Mouse (Mus musculus): ENCODE measurements at regions not wholly inside any gene's neighbourhood (a gene's known extent, or its start where the extent isn't known, plus 50 kb on each side); places are given as distances from the start of the nearest gene placed in this dataset.

DNA sequence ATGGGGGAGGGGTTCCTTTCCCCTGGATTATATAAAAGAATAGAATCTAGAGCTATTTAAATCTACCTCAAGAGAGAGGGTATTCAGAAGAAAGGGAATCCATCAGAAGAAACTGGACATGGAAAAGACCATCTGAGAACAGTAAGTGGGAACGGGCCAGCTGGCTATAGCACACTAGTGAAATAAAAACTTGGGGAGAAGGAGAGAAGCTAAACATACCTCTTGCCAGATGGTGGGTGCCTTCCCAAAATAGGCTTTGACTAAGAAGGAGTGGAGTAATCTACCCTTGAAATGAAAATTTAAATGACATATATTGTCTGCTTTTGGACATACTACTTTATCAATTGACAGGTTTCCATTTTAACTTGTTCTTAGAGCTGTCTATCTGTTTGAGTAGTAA lies 657.6 kb downstream of the Inhba start:
- DNase-seq (ENCODE audit: low spot score in 2 of 2) = no peak

DNA sequence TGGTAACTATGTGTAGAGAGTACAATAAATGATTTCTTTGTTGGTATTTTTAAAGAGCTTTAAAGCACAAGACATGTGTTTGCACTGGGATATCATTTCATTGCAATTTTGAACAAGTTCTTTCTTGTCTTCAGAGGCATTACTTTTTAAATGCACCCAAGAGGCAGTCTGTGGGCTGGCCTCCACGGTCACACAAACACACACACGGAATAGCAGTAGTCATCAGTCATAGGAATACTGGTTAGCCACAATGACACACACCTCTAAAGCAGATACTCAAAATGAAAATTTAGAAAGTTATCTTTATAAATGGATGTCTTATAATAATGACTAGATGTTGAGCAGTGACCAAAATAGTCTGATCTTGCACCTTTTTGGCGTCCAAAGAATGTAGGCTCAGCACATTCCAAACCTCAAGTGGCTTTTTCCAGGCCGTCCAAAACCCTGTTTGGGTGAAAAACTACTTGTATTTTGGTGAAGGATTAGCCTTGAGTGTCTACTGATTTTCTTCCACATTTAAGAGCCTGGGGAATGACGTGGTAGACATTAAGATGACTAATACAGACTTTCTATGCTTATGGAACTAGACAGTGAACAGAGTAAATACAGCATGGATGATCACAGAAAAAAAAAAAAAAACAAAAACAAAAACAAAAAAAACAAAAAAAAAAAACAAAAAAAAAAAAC lies 658.5 kb downstream of the Inhba start:
- DNase-seq (ENCODE audit: low spot score in 2 of 2) = no peak

DNA sequence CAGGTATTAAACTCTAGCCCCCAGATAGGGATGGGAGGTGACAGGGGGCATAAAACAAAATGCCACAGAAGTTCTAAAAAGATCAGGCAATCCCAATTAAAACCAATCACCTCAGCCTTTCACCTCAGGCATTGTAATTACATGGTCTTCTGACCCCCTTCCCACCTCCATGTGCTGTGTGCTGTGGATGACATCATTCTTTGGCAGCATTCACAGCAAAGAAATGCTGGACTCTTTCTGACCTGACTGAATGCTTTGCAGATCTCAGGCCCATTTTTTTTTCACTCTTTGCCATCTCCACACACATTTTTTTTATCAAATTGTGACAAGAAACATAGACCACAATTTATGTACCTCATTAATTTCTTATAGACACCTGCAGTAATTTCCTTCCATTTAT lies 659.1 kb downstream of the Inhba start:
- no peak for DNase-seq (ENCODE audit: low spot score in 2 of 2)

DNA sequence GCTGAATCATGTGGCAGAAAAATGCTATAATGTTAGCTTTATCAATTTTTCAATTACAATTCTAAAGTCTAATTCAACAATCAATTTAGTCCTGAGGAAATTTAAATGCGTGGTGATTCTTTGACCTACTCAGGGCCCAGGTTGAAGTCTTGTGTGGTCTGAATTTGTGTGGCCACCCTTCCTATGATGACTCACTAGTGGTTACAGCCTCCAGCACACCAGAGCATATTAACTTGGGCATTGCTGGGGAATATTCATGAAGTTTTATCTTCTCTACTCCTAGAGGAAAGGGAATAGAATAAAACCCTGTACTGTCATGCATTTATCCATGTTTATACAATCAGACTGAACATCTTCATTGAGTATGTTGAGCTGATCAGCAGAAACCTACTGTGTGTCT lies 665.2 kb downstream of the Inhba start:
- DNase-seq (ENCODE audit: low spot score in 2 of 2) = no peak

DNA sequence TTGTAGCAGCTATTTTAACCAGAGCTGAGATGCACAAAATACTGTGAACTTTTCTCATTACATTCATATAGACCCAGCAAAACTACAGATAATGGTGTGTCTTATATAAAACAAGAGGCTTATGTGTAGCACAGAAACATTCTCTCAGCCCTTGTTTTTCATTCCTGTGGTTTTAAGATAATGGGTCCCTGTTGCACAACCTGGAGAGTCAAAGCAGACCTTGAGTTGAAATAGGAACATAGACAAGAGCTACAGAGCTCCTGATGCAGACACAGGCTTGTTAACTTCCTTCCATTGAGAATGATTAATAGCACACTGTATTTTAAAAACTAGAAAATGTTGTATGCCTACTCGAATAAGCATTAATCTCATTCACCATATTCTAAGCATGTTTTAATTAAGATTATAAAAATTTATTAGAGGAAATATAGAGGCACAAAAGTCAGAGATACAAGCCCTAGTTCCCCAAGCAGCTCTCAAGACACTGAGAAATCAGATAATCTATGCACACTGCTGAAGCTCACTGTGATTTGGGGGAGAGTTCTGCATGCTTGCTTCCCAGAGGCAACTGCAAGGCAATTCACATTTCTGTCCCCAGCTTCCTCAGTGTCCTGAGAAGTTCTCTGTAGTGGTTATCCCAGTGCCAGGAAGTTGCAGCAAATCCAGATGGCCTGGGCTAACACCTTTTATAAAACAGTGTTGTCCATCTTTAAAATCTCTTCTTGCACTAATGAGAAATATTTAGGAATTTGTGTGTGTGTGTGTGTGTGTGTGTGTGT lies 666.8 kb downstream of the Inhba start:
- no peak for DNase-seq (ENCODE audit: low spot score in 2 of 2)

DNA sequence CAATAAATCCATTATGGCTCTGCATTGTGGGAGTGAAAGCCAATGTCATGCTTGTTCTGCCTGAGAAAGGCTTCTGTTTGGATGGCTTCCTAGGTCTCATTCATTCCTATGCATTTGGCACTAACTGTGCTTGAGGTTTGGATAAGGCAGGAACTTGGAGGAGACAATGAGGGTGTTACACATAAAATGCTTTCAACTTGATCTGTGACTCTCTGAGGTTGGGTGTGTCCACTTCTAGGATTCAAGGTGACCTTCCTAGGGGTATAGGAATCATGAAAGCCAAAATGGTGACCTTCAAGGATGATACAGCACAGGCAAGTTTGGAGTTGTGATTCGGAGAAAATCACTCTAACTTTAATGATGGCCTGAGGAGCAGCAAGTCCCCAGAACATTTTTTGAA lies 682.5 kb downstream of the Inhba start:
- no peak for DNase-seq (ENCODE audit: low spot score in 2 of 2)

DNA sequence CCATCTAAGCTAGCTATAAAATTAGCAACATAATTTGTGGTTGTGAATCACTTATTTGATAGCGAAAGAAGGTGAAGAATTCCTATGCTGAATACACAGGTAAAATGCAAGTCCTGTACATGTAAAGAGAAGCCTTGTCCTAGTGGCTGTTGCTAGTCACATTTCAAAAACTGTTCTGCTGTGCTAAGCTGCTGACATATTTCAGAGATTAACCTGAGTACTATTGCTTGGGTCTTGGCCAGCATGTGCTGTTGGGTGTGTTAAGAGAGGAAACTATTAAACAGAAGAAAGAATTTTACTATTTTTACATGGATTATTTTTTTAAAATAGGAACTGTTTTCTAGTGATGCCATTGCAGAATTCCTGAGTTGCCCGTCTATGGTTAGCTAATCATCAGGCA lies 689.3 kb downstream of the Inhba start:
- no peak for DNase-seq (ENCODE audit: low spot score in 2 of 2)

DNA sequence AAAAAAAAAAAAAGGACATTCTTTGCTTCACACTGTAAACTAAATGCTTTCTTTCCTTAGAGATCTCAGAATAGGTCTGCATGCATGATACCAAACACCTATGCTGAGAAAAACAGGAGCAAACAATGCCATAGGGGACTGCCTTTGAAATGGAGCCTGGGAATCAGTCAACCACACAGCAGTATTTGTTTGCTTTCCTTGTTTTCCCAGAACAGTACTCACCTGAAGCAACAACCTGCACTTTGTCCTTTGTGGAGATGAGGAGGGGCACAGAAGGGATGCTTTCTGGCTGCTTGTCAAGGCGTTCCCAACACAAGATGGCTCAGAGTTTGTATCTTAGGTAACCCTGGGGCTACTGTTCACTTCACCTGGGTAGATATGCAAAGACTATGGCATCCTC lies 690.5 kb downstream of the Inhba start:
- DNase-seq (ENCODE audit: low spot score in 2 of 2) = no peak

DNA sequence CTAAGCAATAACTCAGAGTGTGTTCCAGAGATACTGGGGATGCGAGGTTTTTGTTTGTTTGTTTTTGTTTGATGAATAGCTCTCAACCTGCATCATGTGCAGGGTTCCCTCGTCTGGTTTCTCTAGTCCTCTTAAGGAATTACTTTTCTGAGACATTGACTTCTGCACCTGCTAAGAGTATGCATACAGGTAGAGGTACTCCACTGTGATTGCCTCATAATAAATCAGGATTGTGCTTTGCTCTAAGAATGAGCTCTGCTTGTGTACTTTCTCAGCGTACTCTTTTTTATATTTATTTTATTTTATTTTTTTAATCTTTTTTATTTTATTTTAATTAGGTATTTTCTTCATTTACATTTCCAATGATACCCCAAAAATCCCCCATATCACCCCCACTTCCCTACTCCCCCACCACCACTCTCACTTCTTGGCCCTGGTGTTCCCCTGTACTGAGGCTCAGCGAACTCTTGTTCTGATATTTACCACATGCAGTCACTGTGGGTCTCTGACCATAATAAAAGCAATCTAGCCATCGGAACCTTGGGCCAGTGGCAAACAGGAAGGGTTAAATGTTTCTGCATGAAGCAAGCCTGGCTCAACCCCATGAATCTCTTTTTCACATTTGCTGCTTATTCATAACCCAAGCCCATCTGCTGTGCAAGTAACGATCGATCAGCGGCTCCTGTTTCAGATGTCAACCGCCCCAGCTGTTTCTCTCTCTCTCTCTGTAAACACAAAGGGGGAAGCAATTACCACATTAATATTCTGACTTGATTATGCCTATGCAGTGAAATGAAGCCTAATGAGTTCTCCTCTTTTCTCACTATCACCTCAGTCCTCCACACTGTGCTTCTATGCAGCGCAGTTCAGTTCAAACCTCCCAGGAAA lies 693.8 kb downstream of the Inhba start:
- no peak for DNase-seq (ENCODE audit: low spot score in 2 of 2)

DNA sequence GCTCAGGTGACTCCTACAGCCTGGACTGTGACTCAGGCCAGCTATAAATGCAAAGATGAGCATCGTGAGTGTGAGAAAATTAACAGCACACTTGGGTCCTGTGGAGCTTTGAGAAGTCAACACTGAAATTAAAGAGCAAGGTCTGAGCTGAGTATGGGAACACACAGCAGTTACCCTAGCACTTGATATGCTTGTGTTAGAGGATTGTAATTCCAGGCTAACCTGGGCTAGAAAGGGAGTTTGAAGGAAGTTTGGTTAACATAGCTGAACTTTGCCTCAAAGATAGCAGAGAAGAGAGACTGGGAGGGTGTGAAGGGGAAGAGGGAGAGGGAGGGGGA lies 694.4 kb downstream of the Inhba start:
- DNase-seq (ENCODE audit: low spot score in 2 of 2) = no peak

DNA sequence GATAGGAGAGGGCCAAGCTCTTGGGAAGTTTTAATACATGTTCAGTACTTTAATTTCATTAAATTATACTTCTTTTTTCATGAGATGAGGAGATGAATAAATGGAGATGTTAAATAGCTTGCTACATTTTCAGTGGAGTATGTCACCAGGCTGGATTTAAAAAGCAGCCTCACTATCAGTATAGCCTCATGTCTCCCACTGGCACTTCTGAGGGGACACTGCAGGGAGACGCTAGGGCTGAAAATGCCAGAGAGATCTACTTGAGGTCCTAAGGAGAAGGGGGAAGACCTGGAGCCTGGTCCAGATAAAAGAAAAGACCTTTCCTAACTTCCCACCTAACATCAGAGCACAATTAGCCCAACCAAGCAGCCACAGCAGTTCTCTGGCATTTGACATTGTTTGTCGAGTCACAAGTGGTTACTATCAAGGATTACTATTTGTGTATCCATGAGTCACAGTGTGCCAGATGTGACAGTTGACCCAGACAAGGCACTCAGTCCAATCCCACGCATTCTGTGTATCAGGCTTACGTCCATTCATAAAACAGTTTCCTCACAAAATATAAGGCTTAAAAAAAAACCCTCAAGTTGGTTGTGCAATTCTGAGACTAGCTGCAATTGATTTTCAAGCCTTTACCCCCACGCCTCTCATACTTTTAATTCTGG lies 703.8 kb downstream of the Inhba start:
- DNase-seq (ENCODE audit: low spot score in 2 of 2) = no peak

DNA sequence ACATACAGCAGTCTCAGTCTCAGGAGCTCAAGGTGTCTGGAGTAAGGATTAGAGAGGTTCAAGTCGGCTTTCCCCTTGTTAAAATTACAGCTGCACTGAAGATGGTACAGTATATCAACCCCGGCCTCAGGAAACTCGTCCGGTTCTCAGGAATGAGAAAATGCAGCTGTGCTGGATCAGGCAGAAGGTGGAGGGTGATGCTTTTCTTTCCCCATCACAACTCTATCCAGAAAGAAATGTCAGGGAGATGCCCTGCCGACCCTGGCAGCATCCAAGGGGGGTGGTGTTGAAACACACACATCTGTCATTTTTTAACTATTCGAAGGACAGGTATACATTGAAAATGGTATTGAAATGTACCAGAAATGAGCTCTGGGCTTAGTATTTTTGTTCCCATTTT lies 704.7 kb downstream of the Inhba start:
- no peak for DNase-seq (ENCODE audit: low spot score in 2 of 2)

DNA sequence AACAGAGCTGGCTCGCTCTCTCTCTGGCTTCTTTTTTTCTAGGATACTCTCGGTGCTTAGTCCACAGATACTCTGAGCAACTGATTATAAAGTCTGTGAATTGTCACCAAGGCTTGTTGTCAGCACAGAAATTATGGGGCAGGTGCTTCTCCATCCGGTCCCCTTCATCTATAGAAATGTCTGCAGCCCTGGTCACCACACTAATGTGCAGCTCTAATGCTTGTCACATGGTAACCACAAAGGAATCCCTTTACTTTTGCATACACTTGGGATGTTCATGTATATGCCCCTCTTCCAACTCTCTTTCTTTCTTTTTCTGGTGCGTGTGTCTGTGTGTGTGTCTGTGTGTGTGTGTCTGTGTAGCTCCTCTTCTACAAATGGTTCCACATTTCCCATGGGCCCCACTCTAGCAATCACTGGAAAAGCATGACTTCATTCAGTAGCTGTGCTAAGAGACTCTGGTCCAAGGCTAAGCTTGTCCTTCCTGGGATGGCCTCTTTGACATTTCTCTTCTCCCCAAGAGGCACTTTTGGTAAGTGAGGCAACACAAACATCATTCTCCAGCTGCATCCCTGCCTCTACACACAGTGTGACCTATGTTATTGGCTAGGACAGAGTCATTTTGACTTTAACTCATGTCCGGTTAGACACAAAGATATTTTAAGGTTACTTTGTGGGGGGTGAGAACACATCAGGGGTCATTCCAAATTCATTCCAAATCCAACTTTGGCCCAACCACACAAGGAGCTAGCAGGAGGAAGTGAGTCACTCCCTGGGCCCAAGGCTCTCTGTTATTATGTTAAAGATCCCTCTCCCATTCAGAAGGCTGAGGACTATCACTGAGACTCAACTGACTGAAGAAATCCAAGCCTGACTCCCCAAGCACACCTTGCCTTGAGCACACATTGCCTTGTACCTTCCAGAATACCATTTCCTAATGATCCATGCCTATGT lies 705.4 kb downstream of the Inhba start:
- no peak for DNase-seq (ENCODE audit: low spot score in 2 of 2)

DNA sequence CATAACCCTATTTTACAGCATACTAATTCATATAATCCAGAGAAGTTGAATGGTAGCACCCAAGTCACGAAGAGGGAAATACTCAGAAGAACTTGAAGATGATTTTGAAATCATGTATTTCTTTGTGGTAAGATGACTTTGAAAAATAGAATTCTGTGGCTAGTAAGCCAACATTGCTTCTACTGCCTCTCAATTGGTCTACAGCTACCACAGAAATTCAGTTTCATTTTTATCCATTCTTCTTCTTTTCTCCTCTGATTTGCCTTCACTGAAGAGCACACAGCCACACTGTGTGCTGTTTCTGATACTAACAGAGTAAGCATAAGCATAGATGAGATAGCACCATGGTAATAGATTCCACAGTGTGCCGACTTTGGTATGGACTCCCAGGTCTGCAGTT lies 708.4 kb downstream of the Inhba start:
- DNase-seq (ENCODE audit: low spot score in 2 of 2) = no peak

DNA sequence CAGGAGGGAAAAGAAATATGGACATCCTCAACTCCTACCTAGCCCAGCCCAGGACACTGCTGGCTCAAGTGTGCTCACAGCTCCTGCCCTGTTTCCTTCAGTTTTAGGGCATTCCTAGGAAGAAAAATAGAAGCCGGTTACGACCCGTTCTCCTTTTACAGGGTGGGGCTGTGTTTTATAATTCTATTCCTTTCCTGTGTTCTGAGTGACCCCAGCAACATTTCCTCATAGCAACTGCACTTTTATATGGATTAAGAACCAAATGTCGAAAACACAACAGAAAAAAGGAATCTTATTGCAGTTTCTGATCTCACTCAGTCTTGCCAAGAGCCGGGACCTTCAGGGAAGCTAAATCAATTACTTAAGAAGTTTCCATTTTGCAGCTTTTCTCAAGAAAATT lies 713.7 kb downstream of the Inhba start:
- no peak for DNase-seq (ENCODE audit: low spot score in 2 of 2)

DNA sequence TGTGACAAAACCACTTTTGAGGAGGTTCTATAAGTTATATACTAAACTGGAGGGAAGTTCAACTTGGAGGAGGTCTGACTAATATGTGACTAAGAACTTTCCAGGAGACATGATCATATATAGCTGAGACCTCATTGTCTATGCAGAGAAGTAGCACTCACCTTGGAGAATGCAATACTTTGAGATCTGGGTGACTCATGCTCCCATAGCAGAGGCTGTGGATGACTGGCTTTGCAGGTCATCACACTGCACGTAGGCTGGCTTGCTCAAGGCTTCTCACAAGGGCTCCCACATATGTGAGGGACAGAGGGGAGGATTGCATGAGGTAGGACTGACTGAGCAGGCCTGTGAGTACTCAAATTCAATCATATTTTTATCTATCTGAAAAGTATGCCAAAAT lies 726.7 kb downstream of the Inhba start:
- no peak for DNase-seq (ENCODE audit: low spot score in 2 of 2)

DNA sequence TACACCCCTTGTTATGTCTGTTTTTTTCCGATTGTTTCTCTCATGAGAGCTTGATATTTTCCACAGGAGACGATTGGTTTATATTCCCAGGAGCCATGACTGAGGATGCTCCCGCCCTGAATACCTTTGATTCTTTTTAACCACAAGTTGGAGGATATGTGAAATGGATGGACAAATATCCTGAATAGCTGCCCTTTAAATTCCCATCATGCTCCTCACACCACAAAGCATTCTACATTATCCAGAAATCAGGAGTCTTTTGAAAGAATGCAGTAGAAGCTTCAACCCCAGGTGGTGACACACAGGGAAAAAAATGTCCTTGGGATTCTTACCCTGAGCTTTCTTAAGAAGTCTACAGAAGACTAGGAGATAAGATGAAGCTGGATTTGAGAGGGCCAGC lies 727.9 kb downstream of the Inhba start:
- DNase-seq (ENCODE audit: low spot score in 2 of 2) = no peak

DNA sequence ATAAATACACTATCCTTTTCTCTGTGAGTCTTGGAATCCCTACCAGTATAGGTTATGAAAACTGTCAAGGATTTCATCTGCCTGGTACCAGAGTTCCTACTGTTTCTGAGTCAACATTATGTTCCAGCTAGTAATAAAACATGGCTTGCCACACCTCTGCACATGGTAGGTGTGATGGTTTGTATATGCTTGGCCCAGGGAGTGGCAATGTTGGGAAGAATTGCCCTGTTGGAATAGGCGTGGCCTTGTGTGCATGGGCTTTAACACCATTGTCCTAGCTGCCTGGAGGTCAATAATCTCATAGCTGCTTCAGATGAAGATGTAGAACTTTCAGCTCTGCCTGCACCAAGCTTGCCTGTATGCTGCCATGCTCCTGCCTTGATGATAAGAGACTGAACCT lies 732.6 kb downstream of the Inhba start:
- DNase-seq (ENCODE audit: low spot score in 2 of 2) = no peak

DNA sequence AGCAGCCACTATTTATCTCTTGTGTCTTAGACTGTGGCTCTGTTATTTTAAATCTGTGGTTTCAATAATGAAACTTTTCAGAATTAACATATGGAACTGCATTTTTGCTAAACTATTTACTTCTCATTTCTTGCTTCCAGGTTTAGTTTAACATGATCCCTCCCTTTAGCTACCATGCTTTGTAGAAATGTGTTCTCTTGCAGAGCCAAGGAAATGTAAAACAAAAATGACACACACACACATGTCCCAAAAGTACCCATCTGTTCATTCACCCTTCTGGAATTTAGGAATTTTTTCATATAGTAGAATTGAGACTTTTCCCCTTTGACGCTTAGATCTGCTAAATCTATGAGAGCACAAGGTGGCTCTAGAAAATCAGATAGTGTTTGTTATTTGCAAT lies 734.0 kb downstream of the Inhba start:
- no peak for DNase-seq (ENCODE audit: low spot score in 2 of 2)

DNA sequence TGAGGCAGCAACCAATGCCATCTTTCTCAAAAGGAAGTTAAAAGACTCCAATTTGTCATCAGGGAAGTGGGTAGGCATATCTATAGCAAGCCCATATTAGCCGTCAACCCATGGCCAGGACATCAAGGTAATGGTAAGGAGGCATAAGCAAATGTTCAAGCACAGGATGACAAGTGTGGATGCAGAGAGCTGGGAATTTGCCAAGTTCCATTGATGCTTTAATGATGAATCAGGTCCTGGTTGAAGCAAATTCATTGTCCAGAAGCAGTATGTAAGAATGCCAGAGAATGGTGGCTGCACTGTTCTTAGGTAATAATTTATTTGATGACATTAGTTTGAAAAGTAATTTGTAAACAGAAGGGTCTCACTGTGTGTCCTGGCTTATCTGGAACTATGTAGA lies 734.8 kb downstream of the Inhba start:
- no peak for DNase-seq (ENCODE audit: low spot score in 2 of 2)

DNA sequence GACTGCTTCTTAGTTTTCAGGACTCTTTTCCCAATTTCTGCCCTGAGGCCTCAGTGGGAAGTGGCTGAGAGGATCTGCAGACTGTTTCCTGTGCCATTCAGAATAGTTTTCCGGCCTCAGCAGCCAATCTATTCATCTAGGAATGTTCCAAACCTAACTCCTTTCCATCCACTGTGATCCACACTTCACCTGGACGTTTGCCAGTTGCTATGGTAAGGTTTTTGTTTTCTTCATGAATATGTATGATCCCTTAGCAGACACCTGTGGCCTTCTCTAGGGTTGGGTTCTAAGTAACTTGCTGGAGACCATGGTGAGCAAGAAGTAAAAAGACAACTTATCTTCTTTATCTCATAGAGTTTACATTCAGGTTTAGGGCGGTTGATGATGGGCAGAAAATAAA lies 744.6 kb downstream of the Inhba start:
- no peak for DNase-seq (ENCODE audit: low spot score in 2 of 2)

Measured in spleen, postnatal 36 days (tissue).